Mouse (Mus musculus) liver, adult 2 months (tissue): Measurements from ENCODE around the gene F3. TPM values are rescaled to one million over a fixed set of nuclear protein-coding genes. Genes with fewer than 3 reads are reported as not detected.
"Not testable (repeated sequence)": the region's sequence is repeated elsewhere in the genome, so short reads cannot be mapped to it uniquely, and the experiment has no call there.

ENCODE experiments used
- DNase-seq: peaks from one replicate; pipeline ENCODE4 v3.0.0-alpha.2; 2011; ENCODE audit warnings: low read depth, low spot score; ENCODE audit errors: extremely low read depth
- H3K27ac ChIP-seq: fragments of 200-500 bp; replicated peaks from 2 replicates; pipeline ENCODE4 v1.5.1; 2012; ENCODE audit warnings: low read depth, mild to moderate bottlenecking, control low read depth, inconsistent platforms, low read length; ENCODE audit not compliant: insufficient read depth
- H3K27me3 ChIP-seq: fragments of 200-500 bp; 2 replicates; pipeline ENCODE4 v1.6.1; 2012; ENCODE audit warnings: mild to moderate bottlenecking, moderate library complexity, low read length, inconsistent platforms; ENCODE audit not compliant: control insufficient read depth, insufficient read depth
- H3K36me3 ChIP-seq: fragments of 200-500 bp; 2 replicates; pipeline ENCODE4 v1.6.1; 2012; ENCODE audit warnings: low read length, inconsistent platforms; ENCODE audit not compliant: control insufficient read depth, insufficient read depth
- H3K4me1 ChIP-seq: fragments of 200-500 bp; 2 replicates; pipeline ENCODE4 v1.6.1; 2011; ENCODE audit warnings: low read length; ENCODE audit not compliant: control insufficient read depth, insufficient read depth
- H3K4me3 ChIP-seq: fragments of 200-500 bp; 2 replicates; pipeline ENCODE4 v1.5.1; 2011; ENCODE audit warnings: low read depth, mild to moderate bottlenecking, control low read depth, low read length, moderate library complexity; ENCODE audit not compliant: insufficient read depth
- H3K79me2 ChIP-seq: fragments of 200-500 bp; 2 replicates; pipeline ENCODE4 v1.6.1; 2012; ENCODE audit warnings: inconsistent platforms, mild to moderate bottlenecking, low read length, moderate library complexity; ENCODE audit not compliant: control insufficient read depth, insufficient read depth
- H3K9ac ChIP-seq: fragments of 200-500 bp; 2 replicates; pipeline ENCODE4 v1.6.1; 2012; ENCODE audit warnings: low read depth, mild to moderate bottlenecking, control low read depth, inconsistent platforms, low read length
- CTCF ChIP-seq: fragments of 200-500 bp; IDR thresholded peaks from 2 replicates; pipeline ENCODE4 v1.5.1; 2011; ENCODE audit warnings: low read depth, low read length, control low read depth
- POLR2A ChIP-seq: fragments of 200-500 bp; IDR thresholded peaks from 2 replicates; pipeline ENCODE4 v1.6.1; 2011; ENCODE audit warnings: low read length, control low read depth; ENCODE audit not compliant: insufficient read depth; ENCODE audit errors: extremely low read depth
- WGBS: fragments of 180-500 bp; shearing (Covaris S2); methylation state at CpG from one replicate; pipeline ENCODE4 v1.1.7; 2018; 5-methylcytosine and 5-hydroxymethylcytosine counted together
- polyA plus RNA-seq: library from polyadenylated mRNA; depleted of rRNA; stranded (reverse); fragments of >200 nt; gene quantifications from 2 replicates; pipeline ENCODE4 v1.2.3, GENCODE M21; 2012
- total RNA-seq: library from RNA; depleted of rRNA; stranded (reverse); fragments of >200 nt; gene quantifications from 2 replicates; pipeline ENCODE4 v1.2.3, GENCODE M21; 2014

Gene F3
- total and polyA plus RNA-seq, 2 experiments = 2.3 to 6.4 TPM

GRCm38 (mm10) chr3:121755152-121755551, 31.8 kb downstream of the F3 start:
- 44% methylated on average over 3 of the region's 3 CpGs for WGBS
- no peak overlapping the region for H3K9ac ChIP-seq
- TF ChIP-seq CTCF (no peak), POLR2A (no peak)

GRCm38 (mm10) chr3:121758373-121758772, 35.0 kb downstream of the F3 start:
- Histone ChIP-seq H3K27ac (no peak overlapping the region), H3K4me3 (no peak overlapping the region), H3K36me3 (peaks cover 63% of the 10 kb centered on the region), H3K4me1 (no peaks in the 10 kb centered on the region), H3K9ac (no peak overlapping the region), H3K79me2 (no peaks in the 10 kb centered on the region), H3K27me3 (no peaks in the 10 kb centered on the region)
- TF ChIP-seq POLR2A (no peak), CTCF (no peak)
- 59% methylated on average over 7 of the region's 7 CpGs for WGBS
- DNase-seq = no peak

More at GRCm38 (mm10) chr3:121755152-121755551, 31.8 kb downstream of the F3 start:
- no peak overlapping the region for H3K27ac ChIP-seq
- H3K36me3 ChIP-seq = peaks cover 36% of the 10 kb centered on the region
- no peak overlapping the region for H3K4me3 ChIP-seq
- no peaks in the 10 kb centered on the region for H3K79me2 ChIP-seq
- H3K4me1 ChIP-seq = no peaks in the 10 kb centered on the region
- no peaks in the 10 kb centered on the region for H3K27me3 ChIP-seq
- no peak for DNase-seq

- WGBS = 46% methylated on average over 4 of the region's 4 CpGs
- peak; percentile 63 for DNase-seq
- Histone ChIP-seq H3K4me1 (no peaks in the 10 kb centered on the region), H3K27ac (no peak overlapping the region), H3K79me2 (no peaks in the 10 kb centered on the region), H3K9ac (no peak overlapping the region), H3K4me3 (no peak overlapping the region), H3K27me3 (no peaks in the 10 kb centered on the region), H3K36me3 (peaks cover 82% of the 10 kb centered on the region)
- TF ChIP-seq POLR2A (no peak), CTCF (peak; percentile 18; the same call in 1 of the 2 replicates)
Measured at GRCm38 (mm10) chr3:121762056-121762852, 38.9 kb downstream of the F3 start.

GRCm38 (mm10) chr3:121766048-121766447, 42.7 kb downstream of the F3 start:
- no peak for TF ChIP-seq CTCF
- TF ChIP-seq POLR2A = no peak
- H3K27ac ChIP-seq = no peak overlapping the region
- DNase-seq = no peak
- peaks cover 72% of the 10 kb centered on the region for H3K36me3 ChIP-seq
- H3K4me3 ChIP-seq = no peak overlapping the region
- no peaks in the 10 kb centered on the region for H3K27me3 ChIP-seq
- no peaks in the 10 kb centered on the region for H3K79me2 ChIP-seq
- no peaks in the 10 kb centered on the region for H3K4me1 ChIP-seq
- no peak overlapping the region for H3K9ac ChIP-seq

GRCm38 (mm10) chr3:121766818-121767217, 43.5 kb downstream of the F3 start:
- Histone ChIP-seq H3K36me3 (peaks cover 72% of the 10 kb centered on the region), H3K4me3 (no peak overlapping the region), H3K4me1 (no peaks in the 10 kb centered on the region), H3K27ac (no peak overlapping the region), H3K9ac (no peak overlapping the region), H3K79me2 (no peaks in the 10 kb centered on the region), H3K27me3 (no peaks in the 10 kb centered on the region)
- WGBS = 70% methylated on average over 5 of the region's 5 CpGs
- TF ChIP-seq CTCF (no peak), POLR2A (no peak)
- DNase-seq = no peak

- Histone ChIP-seq H3K27me3 (no peaks in the 10 kb centered on the region), H3K27ac (no peak overlapping the region), H3K9ac (no peak overlapping the region), H3K36me3 (peaks cover 70% of the 10 kb centered on the region), H3K79me2 (no peaks in the 10 kb centered on the region), H3K4me3 (no peak overlapping the region), H3K4me1 (no peaks in the 10 kb centered on the region)
- TF ChIP-seq CTCF (no peak), POLR2A (no peak)
- 97% methylated on average over 3 of the region's 3 CpGs for WGBS
- no peak for DNase-seq
Measured at GRCm38 (mm10) chr3:121768770-121769169, 45.4 kb downstream of the F3 start.

GRCm38 (mm10) chr3:121773336-121773735, 50.0 kb downstream of the F3 start:
- not testable (repeated sequence) for DNase-seq, H3K27me3 ChIP-seq, H3K9ac ChIP-seq, H3K79me2 ChIP-seq, H3K27ac ChIP-seq, H3K4me3 ChIP-seq, H3K4me1 ChIP-seq
- peaks cover 76% of the 10 kb centered on the region for H3K36me3 ChIP-seq
- 95% methylated on average over 4 of the region's 4 CpGs for WGBS
